Mouse (Mus musculus): Measurements from ENCODE around the gene Rab8a.

Rab8a gene

GRCm38 (mm10) chr8:72146056-72146455, 14.9 kb upstream of the Rab8a start:
- in situ Hi-C loops (cut with MboI, MseI): no loop called here

- in situ Hi-C loops (cut with MboI, MseI): no loop called here
Observed at GRCm38 (mm10) chr8:72146556-72146955, 14.4 kb upstream of the Rab8a start.

- in situ Hi-C loops (cut with MboI, MseI): no loop called here
Observed at GRCm38 (mm10) chr8:72147266-72147665, 13.7 kb upstream of the Rab8a start.

- in situ Hi-C loops (cut with MboI, MseI): no loop called here
Observed at GRCm38 (mm10) chr8:72149056-72149455, 11.9 kb upstream of the Rab8a start.

GRCm38 (mm10) chr8:72151418-72152078, 9.5 kb upstream of the Rab8a start:
- in situ Hi-C loops (cut with MboI, MseI): loop anchor here (25.0 kb wide), 1 partner anchor 1489 kb away; the partner anchor contains the start of genes Lsm4 and Pgpep1

- in situ Hi-C loops (cut with MboI, MseI): loop anchor here (25.0 kb wide), 1 partner anchor 1491 kb away; the partner anchor contains the start of genes Lsm4 and Pgpep1
Observed at GRCm38 (mm10) chr8:72153382-72153781, 7.6 kb upstream of the Rab8a start.

- in situ Hi-C loops (cut with MboI, MseI): loop anchor here (25.0 kb wide), 1 partner anchor 1496 kb away; the partner anchor contains the start of genes Lsm4 and Pgpep1
Observed at GRCm38 (mm10) chr8:72158096-72158495, 2.9 kb upstream of the Rab8a start.

GRCm38 (mm10) chr8:72158726-72159125, 2.3 kb upstream of the Rab8a start:
- in situ Hi-C loops (cut with MboI, MseI): loop anchor here (25.0 kb wide), 1 partner anchor 1496 kb away; the partner anchor contains the start of genes Lsm4 and Pgpep1

GRCm38 (mm10) chr8:72160007-72160406, 993 bp upstream of the Rab8a start:
- in situ Hi-C loops (cut with MboI, MseI): loop anchor here (10.0 to 25.0 kb wide), 2 partner anchors 315 to 1498 kb away; partner anchors contain the start of genes Cherp, Lsm4 and Pgpep1

GRCm38 (mm10) chr8:72162821-72163220, 1.8 kb downstream of the Rab8a start:
- in situ Hi-C loops (cut with MboI, MseI): loop anchor here (10.0 to 25.0 kb wide), 2 partner anchors 312 to 1501 kb away; partner anchors contain the start of genes Cherp, Lsm4 and Pgpep1

GRCm38 (mm10) chr8:72169098-72169668, 8.2 kb downstream of the Rab8a start:
- in situ Hi-C loops (cut with MboI, MseI): loop anchor here (10.0 to 25.0 kb wide), 2 partner anchors 306 to 1507 kb away; partner anchors contain the start of genes Cherp, Lsm4 and Pgpep1

- in situ Hi-C loops (cut with MboI, MseI): loop anchor here (10.0 to 25.0 kb wide), 2 partner anchors 305 to 1507 kb away; partner anchors contain the start of genes Cherp, Lsm4 and Pgpep1
Observed at GRCm38 (mm10) chr8:72169681-72170249, 8.8 kb downstream of the Rab8a start.

- in situ Hi-C loops (cut with MboI, MseI): no loop called here
Observed at GRCm38 (mm10) chr8:72177346-72177925, 16.4 kb downstream of the Rab8a start.

GRCm38 (mm10) chr8:72183554-72184202, 22.7 kb downstream of the Rab8a start:
- in situ Hi-C loops (cut with MboI, MseI): no loop called here

GRCm38 (mm10) chr8:72187793-72188331, 26.9 kb downstream of the Rab8a start:
- in situ Hi-C loops (cut with MboI, MseI): no loop called here

- in situ Hi-C loops (cut with MboI, MseI): no loop called here
Observed at GRCm38 (mm10) chr8:72189417-72190214, 28.6 kb downstream of the Rab8a start, which contains the start of gene Hsh2d. Hsh2d (plus strand) TSS chr8:72189638.

- in situ Hi-C loops (cut with MboI, MseI): no loop called here
Observed at GRCm38 (mm10) chr8:72190215-72190539, 29.2 kb downstream of the Rab8a start.

- in situ Hi-C loops (cut with MboI, MseI): no loop called here
Observed at GRCm38 (mm10) chr8:72192065-72192464, 31.1 kb downstream of the Rab8a start.

- in situ Hi-C loops (cut with MboI, MseI): no loop called here
Observed at GRCm38 (mm10) chr8:72197997-72198396, 37.0 kb downstream of the Rab8a start.

- in situ Hi-C loops (cut with MboI, MseI): no loop called here
Observed at GRCm38 (mm10) chr8:72208582-72208981, 47.6 kb downstream of the Rab8a start.

All from T-helper 2 cell (primary cell).